Mouse (Mus musculus): ENCODE data around the gene 4933406M09Rik.
A peak's percentile ranks its signal among the peaks of the same experiment; 100 is the strongest.

4933406M09Rik gene

DNA sequence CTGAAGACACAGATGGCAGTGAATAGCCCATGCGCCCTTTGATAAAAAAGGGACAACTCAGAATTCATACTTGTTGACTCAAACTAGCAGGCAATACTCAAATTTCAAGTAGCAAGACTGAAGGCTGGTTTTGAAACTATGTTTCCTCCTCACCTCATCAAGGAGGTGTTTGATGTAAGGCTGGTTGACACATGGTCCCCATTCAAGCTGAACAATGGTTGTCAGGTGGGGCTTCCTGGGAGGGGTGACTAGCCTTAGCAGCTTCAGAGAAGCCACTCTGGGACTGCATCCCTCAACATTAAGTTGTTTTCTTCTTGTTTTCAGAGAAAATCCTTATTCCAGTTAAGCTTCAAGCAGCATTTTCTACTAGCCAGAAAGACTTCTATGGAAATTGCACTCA lies at the start of gene 4933406M09Rik:
Gene 4933406M09Rik, plus strand, starts transcription at position 275 of the 400 bp plus-strand sequence.
- DNase-seq (ENCODE audit: low read depth, low spot score): no peak

DNA sequence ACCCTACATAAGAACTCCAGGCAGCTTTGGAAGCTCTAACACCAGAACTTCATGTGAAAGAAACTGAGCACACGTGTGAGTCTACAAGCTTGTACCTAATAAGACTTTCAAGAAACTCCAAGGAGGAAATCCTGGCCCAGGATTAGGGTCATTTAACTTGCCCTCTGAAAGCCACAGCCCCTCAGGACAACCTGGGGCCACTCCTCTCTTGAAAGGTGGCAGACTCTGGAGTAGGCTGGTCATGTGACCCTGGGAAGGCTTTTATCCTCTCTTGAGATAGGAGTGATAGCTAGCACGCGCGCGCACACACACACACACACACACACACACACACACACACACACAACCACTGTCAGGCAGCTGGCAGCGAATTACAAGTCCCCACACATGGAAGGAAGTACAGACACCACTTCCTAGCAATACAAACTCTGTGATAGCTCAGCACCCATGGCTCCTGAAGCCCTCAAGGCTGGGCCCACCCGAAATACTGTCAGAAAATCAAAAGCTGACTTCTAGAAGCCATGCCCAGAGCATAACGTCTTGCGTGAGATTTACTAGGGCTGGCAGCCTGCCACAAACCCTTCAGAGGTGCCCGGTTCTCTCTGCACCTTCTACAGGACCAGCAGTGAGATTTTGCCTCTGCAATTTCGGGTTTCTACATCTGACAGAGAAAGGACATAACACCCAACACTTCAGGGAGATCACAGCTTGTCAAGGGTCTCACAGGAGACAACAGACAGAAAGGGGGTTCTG lies 48.6 kb upstream of the 4933406M09Rik start:
- DNase-seq (ENCODE audit: low read depth, low spot score): no peak

DNA sequence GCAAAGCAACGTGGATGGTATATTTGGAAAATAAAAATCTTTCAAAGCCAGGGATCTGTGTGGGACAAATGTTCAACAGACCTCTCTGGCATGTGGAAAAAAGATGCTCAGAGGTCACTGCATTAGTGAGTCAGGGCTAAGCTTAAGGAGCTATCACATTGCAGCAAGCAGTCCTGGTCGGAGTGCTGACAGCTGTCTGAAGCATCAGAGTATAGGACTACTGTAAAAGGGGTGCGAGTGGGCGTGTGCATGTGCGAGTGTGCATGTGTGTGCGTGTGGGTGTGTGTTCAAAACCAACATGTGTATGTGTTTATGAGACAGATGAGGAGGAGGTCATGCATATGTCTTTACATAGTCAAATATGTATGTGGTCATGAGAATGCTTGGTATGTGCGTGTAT lies 46.6 kb upstream of the 4933406M09Rik start:
- DNase-seq (ENCODE audit: low read depth, low spot score): peak; percentile 42

DNA sequence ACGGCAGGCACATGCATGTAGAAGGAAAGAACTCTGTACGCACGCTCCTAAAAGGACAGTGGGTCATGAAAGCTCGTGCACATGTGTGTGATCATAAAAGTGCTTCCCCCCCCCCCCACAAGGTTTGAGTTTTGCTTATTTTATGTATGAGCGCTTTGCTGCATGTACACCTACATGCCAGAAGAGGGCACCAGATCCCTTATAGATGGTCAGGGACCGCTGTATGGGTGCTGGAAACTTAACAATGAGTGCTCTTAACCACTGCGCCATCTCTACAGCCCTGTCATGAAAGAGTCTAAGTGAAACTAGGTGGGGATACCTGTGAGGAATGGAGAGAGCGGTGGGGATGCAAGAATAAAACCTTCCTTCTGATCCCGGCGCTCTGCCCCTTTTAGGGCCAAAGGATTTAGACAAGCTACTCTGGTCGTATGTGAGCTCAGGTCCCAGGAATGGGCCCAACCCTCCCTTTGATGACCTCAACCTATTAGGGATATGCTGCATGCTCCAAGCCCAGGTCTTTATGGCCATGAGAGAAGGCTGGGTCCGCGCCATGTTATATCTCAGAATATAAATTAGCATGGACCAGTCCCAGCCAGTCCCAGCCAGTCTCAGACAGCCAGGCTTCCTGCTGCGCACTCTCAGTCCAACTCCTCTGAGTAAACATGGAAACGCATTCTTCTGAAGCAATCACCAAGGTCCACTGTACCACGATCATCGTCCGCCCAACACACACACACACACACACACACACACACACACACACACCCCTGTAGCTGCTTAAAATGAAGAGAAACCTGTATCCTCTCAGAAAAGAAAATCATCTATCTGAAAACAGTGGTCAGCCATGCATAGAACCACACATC lies 45.8 kb upstream of the 4933406M09Rik start:
- DNase-seq (ENCODE audit: low read depth, low spot score): no peak

DNA sequence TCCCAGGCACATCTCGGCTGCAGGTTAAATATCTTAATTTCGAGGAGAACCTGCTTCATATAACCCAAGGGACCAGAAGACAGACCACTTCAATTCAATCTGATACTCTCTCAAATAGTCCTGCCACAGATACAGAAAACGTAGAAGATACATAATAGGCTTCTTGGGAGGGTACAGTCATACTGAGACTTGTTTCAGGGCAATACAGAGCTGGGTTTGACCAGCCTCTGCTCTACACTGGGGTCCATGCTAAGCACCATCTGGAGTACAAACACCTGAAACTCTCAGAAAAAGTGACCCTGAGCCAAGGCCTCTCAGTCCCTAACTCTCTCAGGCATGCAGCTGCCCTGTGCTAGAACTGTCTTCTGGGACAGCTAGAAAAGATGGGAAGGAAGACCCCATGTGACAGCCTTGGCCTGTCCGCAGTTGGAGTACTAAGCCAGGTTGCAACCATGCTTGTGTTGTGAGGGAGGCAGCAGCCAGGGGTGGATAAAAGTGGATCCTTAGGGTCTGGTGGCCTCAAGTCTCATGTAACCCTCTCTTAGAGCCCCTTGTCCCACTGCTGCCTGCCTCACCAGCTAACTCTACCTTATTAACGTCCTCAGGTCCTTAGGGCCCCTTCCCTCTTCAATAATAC lies 44.0 kb upstream of the 4933406M09Rik start:
- DNase-seq (ENCODE audit: low read depth, low spot score): no peak

DNA sequence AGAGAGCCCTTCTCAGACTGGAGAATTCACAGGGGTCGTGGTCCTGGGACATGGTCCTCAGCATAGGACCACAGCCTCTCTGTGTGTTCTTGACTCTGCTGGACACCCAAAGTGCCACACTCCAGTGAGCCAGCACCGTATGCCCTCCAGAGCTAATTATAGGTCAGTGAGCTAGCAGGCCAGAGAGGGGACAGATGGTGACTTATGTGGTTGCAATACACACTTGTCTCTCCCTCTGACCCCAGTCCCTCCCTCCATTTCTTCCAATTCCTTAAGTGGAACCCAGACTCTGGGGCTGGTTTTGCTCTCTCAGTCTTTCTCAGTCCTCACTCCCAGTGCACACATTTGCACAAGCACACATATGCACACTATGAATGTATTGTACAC lies 43.5 kb upstream of the 4933406M09Rik start:
- no peak for DNase-seq (ENCODE audit: low read depth, low spot score)

DNA sequence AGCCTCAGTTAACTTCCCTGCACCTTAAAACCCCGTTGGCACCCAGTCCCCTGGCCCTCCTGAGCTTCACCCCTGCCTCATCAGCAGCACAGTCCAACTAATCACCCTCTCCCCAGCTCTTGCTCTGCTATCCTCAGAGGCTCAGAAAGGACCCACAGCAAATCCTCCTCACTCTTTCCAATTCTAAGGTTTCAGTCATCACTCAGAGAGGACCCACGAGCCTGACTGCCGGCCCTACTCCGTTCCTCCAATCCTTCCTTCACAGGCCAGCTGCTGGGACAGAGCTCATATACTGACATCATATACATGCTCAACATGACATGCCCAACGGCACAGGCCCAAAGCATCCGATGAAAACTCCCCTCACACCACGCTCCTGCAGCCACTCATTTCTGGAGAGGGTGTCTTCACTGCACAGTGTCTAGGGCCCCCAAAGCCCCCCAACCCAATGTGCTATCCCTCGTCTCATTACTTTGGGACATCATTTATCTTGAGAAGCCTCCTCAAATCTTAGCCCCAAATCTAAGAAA lies 42.9 kb upstream of the 4933406M09Rik start:
- DNase-seq (ENCODE audit: low read depth, low spot score): no peak

DNA sequence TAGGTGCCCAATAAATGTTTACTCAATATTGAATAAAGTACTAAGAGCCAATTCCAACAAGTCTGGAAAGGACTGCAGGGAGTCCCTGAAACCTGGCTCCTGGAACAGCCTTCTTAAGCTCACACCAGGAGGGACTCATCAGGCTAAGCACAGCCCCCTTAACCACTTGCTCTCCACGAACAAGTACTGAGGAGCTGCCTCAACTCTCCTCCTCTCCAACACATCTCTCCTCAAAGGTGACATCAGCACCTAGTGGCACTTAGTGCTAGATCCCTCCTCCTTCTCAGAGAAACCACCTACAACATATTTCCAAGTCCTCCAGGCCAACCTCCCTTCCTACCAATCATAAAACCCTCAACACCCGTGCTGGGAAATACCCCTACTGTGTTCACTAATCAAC lies 42.2 kb upstream of the 4933406M09Rik start:
- no peak for DNase-seq (ENCODE audit: low read depth, low spot score)

DNA sequence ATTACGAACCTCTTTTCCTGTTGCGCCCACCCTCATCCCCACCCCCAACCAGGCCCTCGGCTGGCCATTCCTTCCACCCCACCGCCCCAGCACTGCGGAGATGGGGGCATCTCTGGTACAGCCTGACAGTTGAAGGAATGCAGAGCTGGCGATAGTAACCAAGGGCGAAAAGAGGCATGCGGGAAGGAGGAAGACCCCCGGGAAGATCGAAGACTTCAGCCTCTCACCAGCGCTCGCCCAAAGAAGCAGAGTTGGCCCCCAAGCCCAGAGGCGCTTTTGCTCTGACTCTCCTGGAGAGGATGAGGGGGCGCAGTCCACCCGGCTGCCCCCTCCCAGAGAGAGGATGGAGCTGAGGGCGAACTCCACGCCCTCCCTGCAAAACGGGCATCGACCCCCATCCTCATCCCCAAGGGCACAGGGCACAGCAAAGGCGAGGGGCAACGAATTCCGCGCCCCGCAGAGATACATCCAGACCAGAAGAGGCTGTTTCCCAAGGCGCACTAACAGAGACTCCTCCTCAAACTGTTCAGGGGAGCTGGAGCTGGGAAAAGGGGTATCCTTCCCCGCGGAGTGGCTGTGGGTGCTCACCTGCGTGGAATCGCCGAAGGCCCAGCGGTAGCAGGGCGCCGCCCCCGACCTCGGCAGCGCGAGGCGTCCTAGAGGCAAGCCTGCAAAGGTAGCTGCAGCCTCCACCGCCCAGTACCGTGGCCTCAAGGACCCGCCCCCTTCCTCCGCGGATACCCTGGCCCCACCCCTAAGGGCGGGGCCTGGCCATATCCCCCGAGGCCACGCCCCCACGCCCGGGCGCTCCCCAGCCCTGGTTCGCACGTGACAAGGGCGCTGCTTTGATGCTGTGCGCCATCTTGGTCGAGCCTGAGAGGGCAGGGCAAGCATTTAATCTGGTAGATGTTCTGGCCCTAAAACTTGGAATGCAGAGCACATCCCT lies 41.5 kb upstream of the 4933406M09Rik start:
- DNase-seq (ENCODE audit: low read depth, low spot score): no peak

DNA sequence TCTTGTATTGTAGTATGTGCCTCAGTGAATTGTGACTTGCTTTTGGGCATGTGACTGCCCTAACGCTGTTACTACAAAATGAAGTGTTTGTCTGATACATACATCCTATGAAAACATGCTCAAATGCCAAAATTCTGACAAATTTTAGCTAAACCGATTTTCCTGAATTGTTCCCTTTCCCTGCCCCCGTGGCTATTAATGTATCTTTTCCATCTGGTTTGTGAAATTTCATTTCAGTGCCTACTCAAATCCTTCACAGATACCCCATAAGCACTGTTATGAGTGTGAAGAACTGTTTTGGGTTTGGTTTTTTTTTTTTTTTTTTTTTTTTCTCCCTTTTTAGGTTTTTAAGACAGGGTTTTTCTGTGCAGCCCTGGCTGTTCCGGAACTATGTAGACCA lies 40.7 kb upstream of the 4933406M09Rik start:
- DNase-seq (ENCODE audit: low read depth, low spot score): no peak

DNA sequence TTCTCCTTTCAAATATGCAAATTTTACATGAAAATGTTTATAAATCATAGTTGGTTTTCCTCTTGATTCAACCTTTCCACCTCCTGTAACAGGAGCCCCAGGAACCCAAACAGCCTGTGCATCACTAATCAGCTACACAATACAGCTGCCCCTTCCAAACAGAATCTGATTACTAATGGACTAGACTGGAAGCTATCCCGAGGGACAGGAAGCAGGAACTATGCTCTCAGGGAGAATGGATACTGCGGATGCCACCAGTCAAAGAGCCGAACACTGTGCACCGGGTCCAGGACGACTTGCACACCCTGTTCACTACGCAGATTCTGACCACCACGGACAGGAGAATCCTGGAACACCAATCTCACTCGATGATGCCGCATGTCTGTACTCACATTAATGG lies 37.9 kb upstream of the 4933406M09Rik start:
- no peak for DNase-seq (ENCODE audit: low read depth, low spot score)

DNA sequence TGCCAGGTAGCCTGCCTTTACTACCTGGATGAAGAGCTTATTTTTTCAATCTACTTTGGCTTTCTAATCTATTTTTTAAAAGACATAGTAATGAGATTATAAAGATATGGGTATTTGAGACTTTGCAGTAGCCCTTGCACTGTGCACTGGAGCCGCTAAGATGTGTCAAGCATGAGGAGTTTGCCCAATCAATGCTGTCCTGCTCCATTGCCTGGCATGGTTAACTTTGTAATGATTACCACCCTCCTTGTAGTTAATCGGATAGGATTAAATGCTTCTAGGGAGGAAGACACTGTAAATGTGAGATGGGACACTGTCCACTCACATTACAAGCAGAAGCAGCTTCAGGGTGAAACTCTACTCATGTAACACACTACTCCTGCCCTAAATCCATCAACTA lies 32.4 kb upstream of the 4933406M09Rik start:
- DNase-seq (ENCODE audit: low read depth, low spot score): no peak

DNA sequence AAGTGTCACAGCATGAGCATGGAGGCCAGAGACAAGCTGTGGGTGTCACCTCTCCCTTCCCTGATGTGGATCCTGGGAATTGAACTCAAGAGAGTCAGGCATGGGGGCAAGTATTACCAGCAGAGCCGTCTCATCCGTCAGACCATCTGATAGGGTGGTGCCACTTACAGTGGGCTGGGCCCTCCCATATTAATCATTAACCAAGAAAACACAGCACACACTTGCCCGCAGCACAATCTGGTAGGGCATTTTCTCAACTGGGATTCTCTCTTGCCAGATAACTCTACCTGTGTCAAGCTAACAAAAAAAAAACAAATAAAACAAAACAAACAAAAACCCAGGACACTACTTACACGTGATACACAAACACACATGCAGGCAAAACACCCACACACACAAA lies 28.3 kb upstream of the 4933406M09Rik start:
- no peak for DNase-seq (ENCODE audit: low read depth, low spot score)

DNA sequence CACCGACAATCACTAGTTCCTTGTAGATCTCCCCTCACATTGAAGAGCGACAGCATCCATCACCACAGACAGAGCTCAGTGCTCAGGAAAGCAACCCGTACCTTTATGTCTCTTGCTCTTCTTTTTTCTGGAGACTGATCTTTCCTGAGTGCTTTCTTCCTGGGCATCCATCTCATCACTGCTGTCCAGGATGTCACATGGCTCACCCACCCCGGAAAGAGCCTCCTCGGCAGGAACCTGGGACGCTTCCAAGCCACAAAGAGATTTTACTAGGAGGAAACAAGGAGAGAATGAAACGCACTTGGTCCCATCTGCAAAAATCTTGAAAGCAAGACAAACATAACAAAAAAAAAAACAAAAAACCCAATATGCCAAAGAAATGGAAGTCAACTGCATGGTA lies 25.1 kb upstream of the 4933406M09Rik start:
- DNase-seq (ENCODE audit: low read depth, low spot score): peak; percentile 71

DNA sequence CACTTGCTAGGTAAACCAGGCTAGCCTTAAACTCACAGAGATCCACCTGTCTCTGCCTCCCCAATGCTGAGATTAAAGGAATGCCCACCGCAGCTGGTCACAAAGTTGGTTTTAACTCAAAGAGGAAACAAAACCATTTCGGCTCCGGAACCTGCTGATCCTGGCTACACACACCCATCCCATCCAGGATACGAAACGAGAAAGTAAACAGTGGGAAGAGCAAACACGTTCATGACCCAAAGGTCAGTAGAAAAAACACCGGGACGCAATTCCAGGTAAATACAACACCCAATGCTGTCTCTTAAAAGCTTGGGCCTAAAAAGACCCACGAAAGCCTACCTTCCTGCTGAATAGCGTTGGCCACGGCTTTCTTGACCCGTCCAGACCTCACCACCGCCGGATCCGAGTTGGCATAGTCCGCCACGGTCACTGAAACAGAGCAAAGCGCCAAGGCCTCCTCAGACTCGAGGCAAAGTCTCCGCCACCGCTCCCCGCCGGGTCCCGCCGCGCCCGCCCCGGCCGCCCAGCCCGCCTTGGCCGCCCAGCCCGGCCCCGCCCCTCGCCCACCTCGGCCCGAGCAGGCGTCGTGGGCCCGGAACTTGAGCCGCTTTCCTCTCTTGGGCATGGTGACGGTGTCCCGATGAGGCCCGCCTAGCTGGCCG lies 24.4 kb upstream of the 4933406M09Rik start:
- peak; percentile 27 for DNase-seq (ENCODE audit: low read depth, low spot score)

DNA sequence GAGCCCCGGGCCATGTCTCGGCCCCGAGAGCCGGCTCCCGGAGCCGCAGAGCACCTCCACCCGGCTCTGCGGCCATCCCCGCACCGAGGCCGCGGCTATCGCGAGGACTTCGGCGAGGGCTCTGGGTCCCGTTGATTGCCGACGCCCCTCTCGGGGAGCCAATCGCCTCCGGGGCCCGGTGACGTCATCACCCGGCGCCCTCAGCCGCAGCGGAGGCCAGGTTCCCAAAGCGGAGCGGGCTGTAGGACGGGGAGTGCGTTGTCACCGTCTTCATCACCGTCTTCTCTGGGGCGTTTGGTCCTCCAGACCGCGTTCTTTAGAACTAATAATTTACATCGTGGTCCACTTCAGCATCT lies 23.9 kb upstream of the 4933406M09Rik start, which contains the start of gene Tmem183a:
Gene Tmem183a, minus strand, starts transcription at position 123 of the 356 bp plus-strand sequence.
- peak; percentile 92 for DNase-seq (ENCODE audit: low read depth, low spot score)

DNA sequence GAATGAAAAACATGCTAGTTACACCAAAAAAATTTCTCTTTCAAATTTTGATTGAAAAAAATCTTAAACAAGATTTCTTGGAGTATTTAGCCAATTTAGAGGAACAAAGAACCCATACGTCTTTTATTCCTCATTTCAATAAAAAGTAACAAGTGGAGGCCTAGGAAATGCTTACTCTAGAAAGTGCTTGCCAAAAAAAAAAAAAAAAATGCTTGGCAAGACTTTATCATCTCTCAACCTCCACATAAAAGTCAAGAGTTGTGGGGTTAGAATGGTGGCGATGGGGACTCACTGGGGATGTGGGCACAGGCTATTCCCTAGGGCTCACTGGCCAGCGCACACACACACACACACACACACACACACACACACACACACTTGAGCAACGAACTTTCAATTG lies 22.5 kb upstream of the 4933406M09Rik start:
- DNase-seq (ENCODE audit: low read depth, low spot score): no peak

DNA sequence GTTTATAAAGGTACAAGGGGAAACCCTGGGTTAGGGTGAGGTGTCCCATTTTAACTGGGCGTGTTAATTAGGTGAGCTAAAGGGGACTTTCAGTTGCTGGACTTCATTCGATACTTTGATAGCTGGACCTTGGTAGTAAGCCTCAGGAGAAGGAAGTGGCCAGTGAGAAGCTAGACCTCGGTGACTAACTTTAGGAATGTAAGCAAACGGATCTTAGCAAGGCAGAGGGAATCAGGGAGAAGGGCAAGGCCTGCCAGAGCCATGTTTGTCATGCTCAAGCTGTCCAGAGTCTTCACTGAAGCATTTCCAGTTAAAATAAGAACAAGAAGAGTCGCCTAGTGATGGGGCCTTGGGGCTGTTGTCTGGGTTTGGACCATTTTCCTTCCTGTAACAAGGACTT lies 20.2 kb upstream of the 4933406M09Rik start:
- peak; percentile 16 for DNase-seq (ENCODE audit: low read depth, low spot score)

DNA sequence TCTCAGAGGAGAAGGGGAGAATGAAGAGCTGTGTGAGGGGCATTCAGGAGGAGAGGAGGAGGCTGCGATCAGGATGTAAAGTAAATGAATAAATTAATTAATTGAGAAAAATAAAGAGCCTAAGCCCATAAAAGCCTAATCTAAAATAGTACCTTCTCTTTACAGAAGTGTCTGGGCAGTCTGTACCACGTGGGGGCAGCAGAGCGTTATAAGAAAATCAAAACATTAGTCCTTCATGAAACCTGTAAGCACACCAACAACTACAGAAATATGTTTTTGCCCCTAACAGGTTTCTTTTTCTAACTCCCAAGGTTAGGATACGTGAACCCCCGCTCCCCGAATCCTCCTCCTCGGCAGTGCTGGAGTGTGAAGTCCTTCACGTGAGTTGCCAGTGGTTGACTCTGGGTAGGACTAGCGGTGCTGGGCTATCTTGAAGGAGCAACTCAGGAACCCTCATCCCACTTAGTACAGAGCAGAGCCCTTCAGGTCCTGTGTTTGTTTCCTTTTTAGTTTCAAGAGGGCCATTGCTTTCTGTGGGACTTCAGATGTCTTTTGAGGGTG lies 16.9 kb upstream of the 4933406M09Rik start:
- peak; percentile 77 for DNase-seq (ENCODE audit: low read depth, low spot score)

DNA sequence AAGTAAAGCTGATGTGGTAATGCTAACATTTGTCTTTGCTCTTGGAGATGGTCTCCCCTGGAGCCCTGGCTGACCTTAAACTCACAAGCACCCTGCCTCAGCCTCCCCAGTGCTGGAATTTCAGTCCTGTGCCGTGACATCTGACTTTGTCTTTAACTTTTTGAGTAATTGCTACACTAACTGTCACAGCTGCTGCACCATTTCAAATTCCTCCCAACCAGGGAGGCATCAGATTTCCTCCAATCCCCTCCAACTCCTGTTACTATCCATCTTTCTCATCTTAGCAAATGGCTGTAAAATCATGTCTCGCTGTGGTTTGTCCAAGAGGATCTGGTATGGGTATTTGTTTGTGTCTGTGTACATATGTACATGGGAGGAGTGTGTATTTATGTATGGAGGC lies 11.6 kb upstream of the 4933406M09Rik start:
- no peak for DNase-seq (ENCODE audit: low read depth, low spot score)

All from 3T3-L1 (cell line).